In genomic region chr5:36484171-36484990, GRCm38 (mm10) we compare ENCODE assay signal across 8 mouse cellular contexts. TPM values are rescaled to one million over a fixed set of nuclear protein-coding genes. Genes with fewer than 3 reads are reported as not detected.
DNase-seq lines count a peak whose midpoint lies in the region; ATAC-seq lines count a peak whose summit lies in the region.

Gene Tada2b, minus strand, starts transcription at chr5:36484285.
Gene Ccdc96, plus strand, starts transcription at chr5:36484588.

- H3K4me3 ChIP-seq in lung, embryonic 16.5 days (ENCODE audit: low read length): peak within 1 kb of the TSS; percentile 94

- peak within 1 kb of the TSS; percentile 54; the same call in 1 of the 2 replicates for H3K27ac ChIP-seq in lung, embryonic 16.5 days (ENCODE audit: low read length)

- DNase-seq in MEL-GATA-1-ER (ENCODE audit: extremely low read depth, low read depth): peak; percentile 98
- peak; percentile 97 for DNase-seq in cerebellum, adult 8-10 months
- peak; percentile 99 for DNase-seq in forelimb bud, embryonic 11.5 days (ENCODE audit: low read depth, low spot score)
- peak; percentile 97 for DNase-seq in layer of hippocampus, adult 9-10 months (ENCODE audit: low spot score)
- peak; percentile 84 for DNase-seq in ovary, postnatal 10 days (ENCODE audit: low spot score)
- peak; percentile 95 to 98 for DNase-seq in thymus, postnatal 10 days (ENCODE audit: low spot score in 2 of 2)

- peak; percentile 86 to 92 for ATAC-seq in hematopoietic stem cell, adult 5-6 weeks (replicated peaks in 1 of 2; ENCODE audit: insufficient read depth in 1 of 2, low FRiP score in 2 of 2, low TSS enrichment in 1 of 2, low read depth in 1 of 2, poor library complexity in 2 of 2, severe bottlenecking in 2 of 2)
- peak; percentile 99 for ATAC-seq in lung, embryonic 16.5 days (ENCODE audit: low read depth)

- H3K9ac ChIP-seq in lung, embryonic 16.5 days (ENCODE audit: low read length): peak within 1 kb of the TSS; percentile 90

- WGBS in lung, embryonic 16.5 days: under 1% methylated on average over 79 of the region's 97 CpGs

- H3K9me3 ChIP-seq in lung, embryonic 16.5 days (ENCODE audit: control insufficient read depth, low read length): no peaks in the 10 kb centered on the region

- no peaks in the 10 kb centered on the region for H3K36me3 ChIP-seq in lung, embryonic 16.5 days (ENCODE audit: control insufficient read depth, insufficient read depth, low read length)

- H3K27me3 ChIP-seq in lung, embryonic 16.5 days (ENCODE audit: control insufficient read depth, insufficient read depth, low read depth, low read length): peaks cover 15% of the 10 kb centered on the region

- peak within 1 kb of the TSS; percentile 97 for H3K4me2 ChIP-seq in lung, embryonic 16.5 days (ENCODE audit: low read depth, low read length)

- H3K4me1 ChIP-seq in lung, embryonic 16.5 days (replicated peaks; ENCODE audit: control insufficient read depth, insufficient read depth, low read length): peaks cover 23% of the 10 kb centered on the region

RNA-seq across cellular contexts. Expression of gene Tada2b, which starts in this region (rescaled TPM):
- total RNA-seq in hematopoietic stem cell, adult 5-6 weeks (2017): 3.7 and 7.6 TPM in 2 replicates
- polyA plus RNA-seq in lung, embryonic 16.5 days (2015; fragmentation: Nextera tagmentation; extraction: Ambion mirVana): 1.6 and 1.8 TPM in 2 replicates

RNA-seq across cellular contexts. Expression of gene Ccdc96, which starts in this region (rescaled TPM):
- total RNA-seq in hematopoietic stem cell, adult 5-6 weeks (2017): 0.30 TPM in 1 of 2 replicates, not detected in the other
- 2.1 and 2.6 TPM in 2 replicates for polyA plus RNA-seq in lung, embryonic 16.5 days (2015; fragmentation: Nextera tagmentation; extraction: Ambion mirVana)

Comparison
In these comparisons a context has a peak if more than half of its experiments do, and no peak if none do; other contexts are left out.
1. Peak in every context shown above with its lines: DNase-seq, ATAC-seq, H3K4me3 ChIP-seq and H3K27ac ChIP-seq.